Mouse (Mus musculus): ENCODE results near the gene Gm20388.

DNA sequence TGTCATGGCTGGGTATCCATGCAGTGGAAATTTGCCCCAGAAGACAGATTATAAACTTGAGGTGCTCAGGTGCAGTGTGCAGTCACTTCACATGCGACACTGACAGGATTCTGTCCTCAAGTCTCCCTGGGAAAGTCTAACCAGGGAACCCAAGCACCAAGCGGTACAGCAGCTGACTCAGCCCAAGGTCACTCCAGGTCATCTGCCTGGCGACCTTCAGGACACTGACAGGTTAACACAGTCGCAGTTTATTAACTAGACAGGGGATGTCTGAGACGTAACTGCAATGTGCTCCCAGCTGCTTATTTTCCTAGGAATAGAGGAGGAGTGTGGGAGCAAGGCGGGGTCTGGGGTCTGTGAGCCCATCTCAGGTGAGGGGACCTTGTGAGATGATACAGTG lies 2558.8 kb downstream of the Gm20388 start:
- no peak for TF ChIP-seq CTCF (IDR thresholded peaks at IDR 0.05; ENCODE audit: extremely low read depth, insufficient read depth, low read length)
- no peak for TF ChIP-seq POLR2A (IDR thresholded peaks at IDR 0.05; ENCODE audit: extremely low read depth, insufficient read depth, low read length)

All from cortical plate, adult 2 months (tissue).